Mouse (Mus musculus): Measurements from ENCODE around the gene Mcemp1.

- no peak for TF ChIP-seq ZNF384 (IDR thresholded peaks at IDR 0.05; ENCODE audit: low read depth, low read length)
- TF ChIP-seq ZC3H11A (IDR thresholded peaks at IDR 0.05; ENCODE audit: borderline replicate concordance, low read depth, low read length), result no peak
- no peak for TF ChIP-seq MAFK (IDR thresholded peaks at IDR 0.05; ENCODE audit: insufficient read depth, low read depth, low read length)
- TF ChIP-seq HCFC1 (IDR thresholded peaks at IDR 0.05; ENCODE audit: borderline replicate concordance, insufficient read depth, low read length), result no peak
Measured at GRCm38 (mm10) chr8:3665507-3665906, at the start of gene Mcemp1.

All from ES-E14 (cell line).